Mouse (Mus musculus): ENCODE measurements at regions not wholly inside any gene's neighbourhood (a gene's known extent, or its start where the extent isn't known, plus 50 kb on each side); places are given as distances from the start of the nearest gene placed in this dataset.

GRCm38 (mm10) chr12:112412351-112412697, 76.9 kb upstream of the A530016L24Rik start:
- Histone ChIP-seq H3K9ac (no peak overlapping the region), H3K4me2 (replicated peaks) (no peak overlapping the region), H3K36me3 (replicated peaks; ENCODE audit: control insufficient read depth, insufficient read depth) (no peaks in the 10 kb centered on the region), H3K9me3 (ENCODE audit: control insufficient read depth, low read length) (no peaks in the 10 kb centered on the region), H3K4me3 (replicated peaks; ENCODE audit: low read length) (no peak overlapping the region), H3K4me1 (replicated peaks; ENCODE audit: control insufficient read depth, insufficient read depth, low read length) (peaks cover 20% of the 10 kb centered on the region), H3K27me3 (ENCODE audit: control insufficient read depth, insufficient read depth, low read length) (no peaks in the 10 kb centered on the region), H3K27ac (no peak overlapping the region)
- DNase-seq (ENCODE audit: low spot score): no peak
- 41% methylated on average over 2 of the region's 2 CpGs for WGBS
- no peak for ATAC-seq (ENCODE audit: low FRiP score)

- ATAC-seq (ENCODE audit: low FRiP score) (no peak), DNase-seq (ENCODE audit: low spot score) (no peak)
- Histone ChIP-seq H3K27me3 (ENCODE audit: control insufficient read depth, insufficient read depth, low read length) (no peaks in the 10 kb centered on the region), H3K9ac (no peak overlapping the region), H3K4me3 (replicated peaks; ENCODE audit: low read length) (no peak overlapping the region), H3K4me2 (replicated peaks) (no peak overlapping the region), H3K36me3 (replicated peaks; ENCODE audit: control insufficient read depth, insufficient read depth) (no peaks in the 10 kb centered on the region), H3K9me3 (ENCODE audit: control insufficient read depth, low read length) (no peaks in the 10 kb centered on the region), H3K27ac (no peak overlapping the region), H3K4me1 (replicated peaks; ENCODE audit: control insufficient read depth, insufficient read depth, low read length) (peaks cover 12% of the 10 kb centered on the region)
- WGBS: 82% methylated on average over 18 of the region's 18 CpGs
These were observed 73.2 kb upstream of the A530016L24Rik start for GRCm38 (mm10) chr12:112415926-112416473.

DNA sequence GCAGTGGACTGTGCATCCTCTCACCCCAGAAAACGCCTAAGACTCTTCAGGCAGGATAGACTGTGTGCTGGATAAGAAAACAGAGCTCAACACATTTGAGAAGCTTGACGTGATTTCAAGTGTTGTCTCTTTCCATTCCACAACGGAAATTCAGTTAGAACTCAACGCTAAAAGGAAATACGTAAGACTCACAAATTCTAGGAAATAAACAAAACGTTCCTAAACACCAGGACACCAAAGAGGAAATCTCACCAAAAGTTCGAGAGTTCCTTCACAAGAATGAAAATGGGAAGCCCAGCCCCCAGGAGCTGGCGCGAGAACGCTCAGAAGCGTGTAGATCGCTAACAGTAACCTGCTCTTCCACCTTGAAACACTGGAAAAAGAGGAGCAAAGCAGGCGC, 72.7 kb upstream of the A530016L24Rik start:
- Histone ChIP-seq H3K9ac (no peak overlapping the region), H3K4me2 (replicated peaks) (no peak overlapping the region), H3K27ac (no peak overlapping the region), H3K4me3 (replicated peaks; ENCODE audit: low read length) (no peak overlapping the region), H3K4me1 (replicated peaks; ENCODE audit: control insufficient read depth, insufficient read depth, low read length) (peaks cover 6% of the 10 kb centered on the region), H3K36me3 (replicated peaks; ENCODE audit: control insufficient read depth, insufficient read depth) (no peaks in the 10 kb centered on the region), H3K27me3 (ENCODE audit: control insufficient read depth, insufficient read depth, low read length) (no peaks in the 10 kb centered on the region), H3K9me3 (ENCODE audit: control insufficient read depth, low read length) (no peaks in the 10 kb centered on the region)
- ATAC-seq (ENCODE audit: low FRiP score) (no peak), DNase-seq (ENCODE audit: low spot score) (no peak)
- WGBS: 88% methylated on average over 13 of the region's 13 CpGs

DNA sequence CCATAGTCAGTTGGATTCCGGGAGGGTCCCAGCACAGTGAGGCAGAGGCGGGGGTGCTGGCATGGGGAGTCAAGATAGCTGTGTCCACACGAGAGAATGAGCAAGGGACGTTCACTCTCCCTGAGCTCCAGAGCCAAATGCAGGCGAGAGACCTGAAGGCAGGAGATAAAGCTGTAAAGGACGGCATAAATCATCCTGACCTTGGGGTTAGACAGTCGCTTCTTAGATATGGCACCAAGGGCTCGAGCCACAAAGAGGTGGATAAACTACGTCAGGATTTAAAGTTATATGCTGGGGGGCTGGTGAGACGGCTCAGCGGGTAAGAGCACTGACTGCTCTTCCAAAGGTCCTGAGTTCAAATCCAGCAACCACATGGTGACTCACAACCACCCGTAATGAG, 70.6 kb upstream of the A530016L24Rik start:
- Histone ChIP-seq H3K36me3 (replicated peaks; ENCODE audit: control insufficient read depth, insufficient read depth) (no peaks in the 10 kb centered on the region), H3K27ac (no peak overlapping the region), H3K4me2 (replicated peaks) (no peak overlapping the region), H3K4me3 (replicated peaks; ENCODE audit: low read length) (no peak overlapping the region), H3K27me3 (ENCODE audit: control insufficient read depth, insufficient read depth, low read length) (no peaks in the 10 kb centered on the region), H3K9ac (no peak overlapping the region), H3K4me1 (replicated peaks; ENCODE audit: control insufficient read depth, insufficient read depth, low read length) (no peaks in the 10 kb centered on the region), H3K9me3 (ENCODE audit: control insufficient read depth, low read length) (no peaks in the 10 kb centered on the region)
- no peak for ATAC-seq (ENCODE audit: low FRiP score)
- DNase-seq (ENCODE audit: low spot score): no peak
- WGBS: 84% methylated on average over 12 of the region's 12 CpGs

DNA sequence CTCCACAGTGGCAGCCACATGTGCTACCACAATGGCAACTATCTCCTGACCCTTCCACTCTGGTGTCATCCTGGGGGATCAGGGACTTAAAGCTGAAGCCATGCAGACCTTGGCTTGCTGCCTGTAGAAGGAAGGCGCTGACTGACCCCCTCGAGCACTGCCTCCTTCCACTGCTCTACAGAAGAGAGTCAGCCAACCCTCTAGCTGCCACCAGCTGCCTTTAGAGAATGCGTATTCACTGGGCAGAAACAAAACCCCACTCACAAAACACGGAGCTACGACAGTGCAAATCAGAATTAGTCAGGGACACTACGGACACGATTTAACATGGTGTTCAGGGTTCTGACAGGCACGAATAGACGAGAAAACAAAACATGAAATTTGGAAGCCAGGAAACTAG, 67.1 kb upstream of the A530016L24Rik start:
- Histone ChIP-seq H3K9me3 (ENCODE audit: control insufficient read depth, low read length) (no peaks in the 10 kb centered on the region), H3K27me3 (ENCODE audit: control insufficient read depth, insufficient read depth, low read length) (no peaks in the 10 kb centered on the region), H3K27ac (no peak overlapping the region), H3K4me1 (replicated peaks; ENCODE audit: control insufficient read depth, insufficient read depth, low read length) (0 out of 2 replicates have a peak, but pooled peaks cover 4% of the 10 kb centered on the region), H3K4me2 (replicated peaks) (no peak overlapping the region), H3K4me3 (replicated peaks; ENCODE audit: low read length) (no peak overlapping the region), H3K9ac (no peak overlapping the region), H3K36me3 (replicated peaks; ENCODE audit: control insufficient read depth, insufficient read depth) (no peaks in the 10 kb centered on the region)
- ATAC-seq (ENCODE audit: low FRiP score) (peak; percentile 8; the same call in 1 of the 2 replicates), DNase-seq (ENCODE audit: low spot score) (no peak)
- 37% methylated on average over 9 of the region's 9 CpGs for WGBS

DNA sequence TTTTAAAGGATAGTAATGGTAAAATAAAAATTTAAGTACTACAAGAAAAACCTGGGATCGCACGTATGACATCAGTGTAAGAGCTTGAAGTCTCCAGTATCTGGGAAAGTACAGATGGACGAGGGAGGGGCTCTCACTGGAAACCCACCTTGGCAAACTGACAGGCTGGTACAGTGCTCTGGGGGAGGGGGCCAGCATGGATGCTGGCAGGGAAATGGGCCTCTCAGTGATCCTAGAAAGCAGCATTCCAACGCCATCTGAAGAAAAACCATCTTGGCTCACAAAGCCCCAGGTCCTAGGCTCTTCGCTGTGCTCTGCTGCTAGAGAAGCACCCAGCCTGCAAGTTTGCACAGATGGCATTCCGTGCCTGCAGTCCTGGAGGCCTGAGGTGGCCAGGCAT, 65.1 kb upstream of the A530016L24Rik start:
- H3K4me2 ChIP-seq (replicated peaks): no peak overlapping the region
- H3K4me1 ChIP-seq (replicated peaks; ENCODE audit: control insufficient read depth, insufficient read depth, low read length): 0 out of 2 replicates have a peak, but pooled peaks cover 4% of the 10 kb centered on the region
- H3K4me3 ChIP-seq (replicated peaks; ENCODE audit: low read length): no peak overlapping the region
- H3K9ac ChIP-seq: no peak overlapping the region
- H3K27ac ChIP-seq: no peak overlapping the region
- H3K9me3 ChIP-seq (ENCODE audit: control insufficient read depth, low read length): no peaks in the 10 kb centered on the region
- H3K36me3 ChIP-seq (replicated peaks; ENCODE audit: control insufficient read depth, insufficient read depth): no peaks in the 10 kb centered on the region
- H3K27me3 ChIP-seq (ENCODE audit: control insufficient read depth, insufficient read depth, low read length): no peaks in the 10 kb centered on the region
- no peak for ATAC-seq (ENCODE audit: low FRiP score)
- no peak for DNase-seq (ENCODE audit: low spot score)
- WGBS: 92% methylated on average over 6 of the region's 6 CpGs

DNA sequence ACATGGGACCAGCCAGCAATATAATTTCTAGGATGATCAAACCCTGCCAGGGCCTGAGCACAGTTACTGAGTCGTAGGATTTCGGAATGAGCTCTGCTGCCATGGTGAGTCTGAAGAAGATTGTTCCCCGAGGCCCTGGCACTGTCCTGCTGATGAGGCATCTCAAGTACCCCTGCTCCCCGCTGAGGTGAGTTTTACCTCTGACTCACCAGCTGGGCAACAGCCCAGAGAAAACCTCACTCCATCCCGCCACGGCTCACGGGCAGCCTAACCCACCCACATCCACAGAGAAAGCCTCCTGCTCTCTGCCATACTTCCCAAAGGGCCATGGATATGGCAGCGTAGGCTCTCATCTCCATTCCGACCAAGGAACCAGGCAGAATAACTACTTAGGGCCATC, 62.6 kb upstream of the A530016L24Rik start:
- Histone ChIP-seq H3K27ac (no peak overlapping the region), H3K4me1 (replicated peaks; ENCODE audit: control insufficient read depth, insufficient read depth, low read length) (peaks cover 13% of the 10 kb centered on the region), H3K36me3 (replicated peaks; ENCODE audit: control insufficient read depth, insufficient read depth) (no peaks in the 10 kb centered on the region), H3K9me3 (ENCODE audit: control insufficient read depth, low read length) (no peaks in the 10 kb centered on the region), H3K4me2 (replicated peaks) (no peak overlapping the region), H3K27me3 (ENCODE audit: control insufficient read depth, insufficient read depth, low read length) (no peaks in the 10 kb centered on the region), H3K4me3 (replicated peaks; ENCODE audit: low read length) (no peak overlapping the region), H3K9ac (no peak overlapping the region)
- ATAC-seq (ENCODE audit: low FRiP score) (no peak), DNase-seq (ENCODE audit: low spot score) (no peak)
- WGBS: 75% methylated on average over 9 of the region's 9 CpGs

DNA sequence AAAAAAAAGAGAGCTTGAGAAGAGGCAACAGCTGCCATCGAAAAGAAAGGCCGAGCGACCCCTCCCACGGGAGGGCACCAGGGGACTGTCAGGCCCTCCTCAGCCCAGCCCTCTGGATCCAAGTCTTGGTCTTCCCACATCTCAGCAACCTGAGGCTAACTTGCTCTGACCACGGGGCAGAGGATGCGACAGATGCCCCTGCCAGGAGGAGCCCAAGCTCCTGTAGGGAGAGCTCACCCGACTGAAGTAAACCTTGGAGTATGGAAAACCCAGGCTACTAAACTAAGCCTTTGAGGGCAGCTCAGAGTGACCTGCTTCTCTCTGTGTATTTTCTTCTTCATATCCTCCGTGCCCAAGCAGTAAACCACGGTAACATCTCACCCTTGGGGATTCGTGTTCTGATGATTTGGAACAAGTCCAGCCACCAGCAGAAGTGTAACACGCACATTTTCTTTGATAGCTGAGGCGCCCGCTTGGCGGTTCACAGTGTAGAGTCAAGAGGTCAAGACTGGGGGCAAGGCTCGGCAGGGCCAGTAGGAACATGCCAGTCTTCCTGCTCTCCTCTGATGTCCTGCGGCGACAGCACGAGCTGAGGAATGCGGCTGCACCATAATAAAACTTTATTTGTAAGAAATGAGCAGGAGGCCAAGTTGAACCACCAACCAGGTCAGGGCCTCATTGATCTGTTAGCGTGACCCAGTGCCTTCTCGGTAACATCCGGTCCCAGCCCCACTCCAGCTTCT, 59.0 kb upstream of the A530016L24Rik start:
- H3K4me1 ChIP-seq (replicated peaks; ENCODE audit: control insufficient read depth, insufficient read depth, low read length): peaks cover 35% of the 10 kb centered on the region
- H3K36me3 ChIP-seq (replicated peaks; ENCODE audit: control insufficient read depth, insufficient read depth): no peaks in the 10 kb centered on the region
- 39% methylated on average over 22 of the region's 22 CpGs for WGBS
- no peak overlapping the region for H3K4me3 ChIP-seq (replicated peaks; ENCODE audit: low read length)
- H3K9ac ChIP-seq: no peak overlapping the region
- ATAC-seq (ENCODE audit: low FRiP score) (no peak), DNase-seq (ENCODE audit: low spot score) (no peak)
- no peaks in the 10 kb centered on the region for H3K9me3 ChIP-seq (ENCODE audit: control insufficient read depth, low read length)
- H3K4me2 ChIP-seq (replicated peaks): no peak overlapping the region
- no peaks in the 10 kb centered on the region; the same call in 1 of the 2 replicates for H3K27me3 ChIP-seq (ENCODE audit: control insufficient read depth, insufficient read depth, low read length)
- no peak overlapping the region for H3K27ac ChIP-seq

- Histone ChIP-seq H3K36me3 (replicated peaks; ENCODE audit: control insufficient read depth, insufficient read depth) (no peaks in the 10 kb centered on the region), H3K27ac (no peak overlapping the region), H3K4me3 (replicated peaks; ENCODE audit: low read length) (no peak overlapping the region), H3K9me3 (ENCODE audit: control insufficient read depth, low read length) (no peaks in the 10 kb centered on the region), H3K27me3 (ENCODE audit: control insufficient read depth, insufficient read depth, low read length) (no peaks in the 10 kb centered on the region; the same call in 1 of the 2 replicates), H3K9ac (no peak overlapping the region), H3K4me1 (replicated peaks; ENCODE audit: control insufficient read depth, insufficient read depth, low read length) (peaks cover 37% of the 10 kb centered on the region), H3K4me2 (replicated peaks) (no peak overlapping the region)
- DNase-seq (ENCODE audit: low spot score) (no peak), ATAC-seq (ENCODE audit: low FRiP score) (no peak)
- 14% methylated on average over 12 of the region's 12 CpGs for WGBS
These were observed 55.9 kb upstream of the A530016L24Rik start for GRCm38 (mm10) chr12:112433315-112433714.
